Mouse (Mus musculus): ENCODE measurements at regions not wholly inside any gene's neighbourhood (a gene's known extent, or its start where the extent isn't known, plus 50 kb on each side); places are given as distances from the start of the nearest gene placed in this dataset.

DNA sequence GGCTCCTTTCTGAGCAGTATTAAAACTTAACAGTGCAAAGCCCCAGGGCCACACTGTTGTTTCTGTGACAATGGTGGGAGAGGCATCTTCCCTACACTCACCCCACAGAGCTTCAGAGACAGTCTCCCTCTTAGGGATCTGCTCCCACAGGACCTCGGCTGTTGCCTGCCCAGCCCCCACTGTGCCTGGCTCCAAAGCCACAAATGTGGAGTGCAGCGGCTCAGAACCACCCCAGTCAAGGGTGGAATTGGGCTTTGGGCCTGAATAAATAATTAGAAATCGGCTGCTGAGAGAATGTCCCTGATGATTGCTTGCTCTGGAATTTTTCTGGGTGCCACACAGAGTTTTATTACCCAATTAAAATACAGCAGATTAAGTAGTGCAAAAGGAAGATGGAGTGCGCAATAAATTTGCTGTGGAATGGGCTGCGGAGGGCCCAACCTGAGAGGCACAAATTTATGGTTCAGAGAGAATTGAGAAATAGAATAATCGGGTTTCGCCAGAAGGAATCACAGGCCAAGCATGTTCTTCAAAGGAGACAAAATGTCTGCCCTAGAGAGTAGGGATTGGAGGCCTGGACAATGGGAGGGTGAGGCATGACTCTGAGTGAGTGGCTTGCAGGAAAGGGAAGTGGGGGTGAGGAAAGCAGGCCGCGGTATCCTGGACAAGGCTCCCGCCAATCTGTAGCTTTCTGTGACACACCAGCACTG, 56.4 kb downstream of the Cd24a start:
- no peak for DNase-seq (ENCODE audit: low spot score)

DNA sequence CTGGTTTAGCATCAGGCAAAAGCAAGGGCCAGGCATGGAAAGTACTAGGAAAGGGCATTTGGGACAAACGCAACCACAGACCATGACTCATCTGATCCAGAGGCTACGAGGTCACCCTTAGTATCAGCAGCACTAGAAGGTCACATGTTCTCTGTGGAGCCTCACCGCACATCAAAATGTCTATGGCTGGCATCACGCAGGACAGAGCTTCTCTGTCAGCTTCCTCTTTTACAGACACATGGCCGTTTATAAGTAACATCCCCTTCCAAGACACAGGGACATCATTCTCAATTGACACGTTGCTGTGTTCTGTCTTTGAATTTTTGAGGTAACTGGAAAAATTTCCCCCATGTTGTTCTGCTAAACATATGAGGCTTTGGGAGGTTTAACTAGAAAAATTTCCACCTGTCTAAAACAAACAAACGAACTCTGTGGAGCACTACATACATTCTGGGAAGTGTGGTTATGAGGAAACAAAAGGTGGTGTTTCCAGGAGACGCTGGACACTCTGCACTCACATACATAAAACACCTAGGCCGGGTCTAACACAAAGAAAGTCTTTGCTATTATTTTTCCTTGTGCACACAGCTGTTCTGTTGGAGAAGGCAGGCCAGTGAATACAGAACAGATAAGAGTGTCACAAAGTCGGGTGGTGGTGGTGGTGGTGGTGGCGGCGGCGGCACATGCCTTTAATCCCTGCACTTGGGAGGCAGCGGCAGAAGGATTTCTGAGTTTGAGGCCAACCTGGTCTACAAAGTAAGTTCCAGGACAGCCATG, 63.3 kb downstream of the Cd24a start:
- DNase-seq (ENCODE audit: low spot score): no peak

DNA sequence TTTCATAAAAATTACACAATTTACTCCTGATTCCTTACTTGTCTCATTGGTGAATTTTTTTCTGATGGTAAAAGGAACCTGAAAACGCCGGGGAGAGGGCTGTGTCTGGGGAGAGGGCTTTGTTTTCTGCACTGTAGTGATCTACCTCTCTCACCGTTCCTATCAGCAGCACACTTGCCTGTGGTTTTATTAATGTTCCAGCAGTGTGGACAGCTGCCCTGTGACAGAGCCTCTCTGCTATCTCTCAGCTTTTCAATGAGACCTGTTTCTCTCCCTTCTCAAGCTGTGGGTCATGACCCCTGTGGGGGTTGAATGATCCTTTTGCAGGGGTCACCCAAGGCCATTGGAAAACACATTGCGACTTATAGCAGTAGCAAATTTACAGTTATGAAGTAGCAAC, 68.2 kb downstream of the Cd24a start:
- no peak for DNase-seq (ENCODE audit: low spot score)

DNA sequence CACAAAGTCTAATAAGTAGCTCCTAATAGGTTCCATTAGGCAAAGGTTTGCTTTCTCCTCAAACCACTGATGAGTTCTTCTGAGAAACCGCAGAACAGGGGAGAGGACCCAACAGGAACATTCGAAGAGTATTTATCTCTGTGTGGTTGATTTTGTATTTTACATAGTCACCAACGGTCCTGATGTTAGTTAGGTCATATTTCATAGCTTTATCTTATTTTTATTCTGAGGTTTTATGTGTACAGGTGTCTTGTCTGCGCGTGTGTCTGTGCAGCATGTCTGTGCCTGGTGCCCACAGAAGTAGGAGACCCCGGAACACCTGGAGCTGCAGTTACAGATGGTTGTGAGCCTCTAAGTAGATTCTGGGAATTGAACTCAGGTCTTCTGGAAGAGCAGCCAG, 68.9 kb downstream of the Cd24a start:
- DNase-seq (ENCODE audit: low spot score): no peak

DNA sequence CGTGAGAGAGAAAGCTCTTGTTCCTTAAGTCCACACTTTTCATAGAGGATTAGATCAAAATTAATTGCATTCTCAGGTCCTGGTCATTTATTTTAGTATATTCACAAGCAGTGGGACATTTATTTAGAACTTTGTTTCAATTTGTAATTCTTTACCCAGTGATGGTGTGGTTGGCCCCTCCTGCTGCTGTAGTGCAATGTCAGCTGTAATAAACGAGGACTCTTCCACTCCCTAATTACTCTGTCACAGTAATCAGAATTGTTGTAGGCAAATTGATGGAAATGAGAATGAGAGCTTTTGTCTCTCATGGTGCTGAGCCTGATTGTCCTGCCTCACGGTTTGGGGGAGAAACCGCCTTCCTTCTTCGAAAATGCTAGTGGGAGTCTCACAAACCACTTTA, 70.1 kb downstream of the Cd24a start:
- no peak for DNase-seq (ENCODE audit: low spot score)

DNA sequence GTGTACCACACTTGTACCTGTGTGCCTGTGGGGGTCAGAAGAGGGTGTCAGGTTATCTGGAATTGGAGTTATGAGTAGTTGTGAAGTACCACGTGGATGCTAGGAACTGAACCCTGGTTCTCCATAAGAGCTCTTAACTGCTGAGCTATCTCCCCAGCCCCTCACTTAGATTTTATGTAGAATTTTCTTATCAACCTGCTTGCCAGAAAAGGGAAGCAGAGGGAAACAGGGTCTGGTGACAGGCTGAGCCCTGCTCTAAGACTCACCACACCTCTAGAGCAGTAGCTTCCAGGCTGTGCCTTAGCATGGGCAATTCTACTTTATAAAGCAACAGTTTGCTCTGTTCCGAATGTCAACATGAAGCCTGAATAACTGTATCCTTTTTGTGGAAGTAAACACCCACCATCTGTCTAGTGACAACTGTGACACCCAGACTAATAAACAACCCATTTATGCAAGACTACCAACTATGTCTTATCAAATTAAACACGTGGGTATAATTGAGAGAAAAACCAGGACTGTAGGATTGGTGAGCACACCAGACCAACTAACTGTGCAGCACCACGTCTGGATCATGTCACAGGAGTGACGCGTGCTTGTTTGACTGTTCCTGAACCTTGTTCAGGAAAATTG, 70.8 kb downstream of the Cd24a start:
- DNase-seq (ENCODE audit: low spot score): no peak

DNA sequence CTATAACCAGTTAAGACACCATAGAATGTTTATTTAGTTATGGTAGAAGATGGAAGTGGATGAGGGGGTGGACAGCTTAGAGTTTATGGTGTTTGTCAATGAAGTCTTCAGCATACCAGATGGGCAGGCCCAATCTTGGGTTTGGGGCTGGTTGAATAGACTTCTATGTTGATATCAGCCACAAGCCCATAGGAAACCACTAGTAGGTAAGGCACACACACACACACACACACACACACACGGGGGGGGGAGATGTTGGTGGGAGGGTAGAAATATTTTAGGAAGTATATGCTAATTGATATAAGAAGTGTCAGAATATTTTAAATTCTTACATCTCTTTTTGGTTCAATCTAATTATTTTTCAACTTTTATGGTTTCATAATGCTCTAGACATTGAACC, 72.4 kb downstream of the Cd24a start:
- DNase-seq (ENCODE audit: low spot score): no peak

DNA sequence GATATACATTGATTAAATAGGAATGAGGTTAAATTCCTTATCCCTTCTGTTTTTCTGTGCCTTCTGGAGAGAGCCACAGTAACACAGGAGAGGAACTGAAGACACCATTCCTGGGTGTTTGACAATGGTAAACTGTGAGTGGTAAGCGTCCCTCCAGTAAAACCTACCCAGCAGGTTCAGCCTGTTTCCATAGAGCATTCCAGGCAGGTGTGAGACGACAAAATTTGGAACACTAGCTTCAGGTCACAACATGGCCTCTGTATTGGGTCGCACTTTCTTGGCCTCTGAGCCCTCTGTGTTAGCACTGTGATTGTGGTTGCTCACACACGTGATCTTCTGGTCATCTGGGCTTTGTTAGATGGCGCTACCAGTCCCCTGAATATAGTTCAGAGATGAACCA, 73.4 kb downstream of the Cd24a start:
- no peak for DNase-seq (ENCODE audit: low spot score)

DNA sequence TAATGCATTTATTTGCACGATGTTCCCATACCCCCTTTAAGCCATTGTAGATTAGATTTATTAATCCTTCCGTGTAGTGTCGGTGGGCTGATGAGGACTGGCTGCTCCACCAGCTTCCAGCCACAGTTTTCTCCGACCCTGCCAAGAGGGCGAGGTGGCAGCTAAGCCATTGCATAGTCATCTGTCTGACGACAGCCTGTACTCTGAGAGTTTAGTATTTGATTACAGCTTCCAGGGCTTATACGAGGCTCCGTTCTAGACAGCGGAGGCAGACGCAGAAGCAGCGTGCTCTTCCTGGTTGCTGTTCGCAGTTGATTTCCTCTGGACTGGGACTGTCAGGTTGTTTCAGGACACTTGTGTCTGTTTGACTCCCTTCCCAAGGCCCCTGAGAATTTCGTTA, 73.8 kb downstream of the Cd24a start:
- DNase-seq (ENCODE audit: low spot score): no peak

DNA sequence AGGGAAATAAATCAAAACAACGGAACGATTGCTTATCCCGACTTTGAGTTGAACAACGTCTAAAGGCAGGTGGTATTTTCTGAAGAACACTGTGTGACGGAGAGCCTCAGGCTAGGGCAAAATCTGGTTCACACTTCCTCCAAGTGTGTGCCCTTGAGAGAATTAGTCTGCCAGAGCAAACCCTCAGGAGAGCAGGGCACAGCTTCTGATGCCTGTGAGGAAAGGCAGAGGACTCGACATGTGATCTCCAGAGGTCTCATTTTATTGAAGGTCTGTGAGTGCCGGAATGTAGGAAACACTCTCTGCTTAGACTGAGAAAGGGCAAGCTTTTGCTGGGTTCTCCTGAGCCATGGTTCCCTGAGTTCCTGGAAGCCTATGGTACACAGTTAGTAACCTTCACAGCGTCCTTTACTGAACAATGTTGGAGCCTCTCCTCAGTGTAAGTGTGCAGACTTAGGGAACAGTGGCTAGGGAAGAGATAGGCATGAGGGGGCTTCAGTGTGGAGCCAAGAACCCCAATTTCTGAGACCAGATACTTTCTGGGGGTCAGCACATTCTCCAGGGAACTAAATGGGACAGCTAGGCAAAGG, 77.1 kb downstream of the Cd24a start:
- DNase-seq (ENCODE audit: low spot score): no peak

DNA sequence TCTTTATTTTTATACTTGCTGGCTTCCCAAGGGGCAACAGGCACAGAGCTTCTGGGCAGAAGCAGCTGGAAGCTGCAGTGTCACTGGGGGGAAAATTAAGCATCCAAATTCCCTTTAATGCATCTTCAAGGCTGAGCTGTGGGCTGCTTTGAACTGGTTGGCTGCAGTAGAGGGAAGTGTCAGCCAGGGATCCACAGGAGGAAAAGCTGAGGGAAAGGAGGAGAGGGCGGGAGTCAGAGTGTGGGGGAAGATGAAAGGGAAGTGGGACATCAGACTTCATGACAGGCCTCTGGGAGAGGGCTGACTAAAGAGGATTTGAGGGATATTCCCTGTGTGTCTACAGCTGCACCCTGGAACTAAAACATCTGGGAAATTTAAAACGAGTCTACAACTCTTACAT, 77.6 kb downstream of the Cd24a start:
- DNase-seq (ENCODE audit: low spot score): peak; percentile 32

DNA sequence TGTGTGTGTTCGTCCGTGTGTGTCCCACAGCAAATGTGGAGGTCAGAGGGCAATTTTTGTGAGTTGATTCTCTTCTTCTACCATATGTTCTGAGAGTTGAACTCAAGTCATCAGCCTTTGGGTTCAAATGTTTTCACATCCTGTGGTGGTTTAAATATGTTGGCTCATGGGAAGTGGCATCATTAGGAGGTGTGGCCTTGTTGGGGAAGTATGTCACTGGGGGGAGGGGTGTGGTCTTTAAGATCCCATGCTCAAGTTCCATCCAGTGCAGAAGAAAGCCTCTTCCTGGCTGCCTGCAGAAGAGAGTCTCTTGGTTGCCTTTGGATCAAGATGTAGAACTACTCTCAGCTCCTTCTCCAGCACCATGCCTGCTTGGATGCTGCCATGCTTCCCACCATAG, 78.1 kb downstream of the Cd24a start:
- no peak for DNase-seq (ENCODE audit: low spot score)

DNA sequence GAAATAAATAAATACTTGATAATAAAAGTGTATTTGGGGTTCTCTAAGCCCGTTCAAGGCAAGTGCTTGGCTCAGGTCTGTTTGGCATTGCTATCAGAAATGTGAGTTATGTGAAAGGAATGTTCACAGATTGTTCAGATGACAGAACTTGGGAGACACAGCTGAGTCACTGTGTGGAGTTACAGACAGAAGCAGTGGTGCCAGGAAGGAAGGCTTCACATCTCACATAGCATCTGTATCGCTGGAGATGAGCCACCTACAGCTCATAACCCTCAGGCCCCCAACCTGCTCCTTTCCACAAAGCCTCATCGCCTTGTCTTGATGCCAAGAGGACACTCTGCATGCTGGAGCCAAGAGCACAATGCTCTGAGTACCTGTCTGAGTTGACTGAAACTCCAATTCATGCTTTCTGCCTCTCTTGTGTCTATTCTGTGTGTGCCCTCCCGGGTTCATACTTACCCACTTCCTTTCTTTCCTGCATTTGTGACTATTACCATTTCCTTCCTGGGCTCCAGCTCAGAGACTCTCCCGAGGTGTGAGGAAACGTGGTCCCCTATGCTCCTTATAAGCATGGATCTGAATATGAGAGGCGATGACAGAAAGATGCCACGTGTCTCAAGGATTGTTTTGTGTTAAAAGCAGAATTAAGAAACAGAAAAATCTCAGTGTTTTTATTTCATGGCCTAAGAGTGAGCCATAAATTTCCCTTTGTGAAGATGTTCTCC, 79.6 kb downstream of the Cd24a start:
- DNase-seq (ENCODE audit: low spot score): no peak

DNA sequence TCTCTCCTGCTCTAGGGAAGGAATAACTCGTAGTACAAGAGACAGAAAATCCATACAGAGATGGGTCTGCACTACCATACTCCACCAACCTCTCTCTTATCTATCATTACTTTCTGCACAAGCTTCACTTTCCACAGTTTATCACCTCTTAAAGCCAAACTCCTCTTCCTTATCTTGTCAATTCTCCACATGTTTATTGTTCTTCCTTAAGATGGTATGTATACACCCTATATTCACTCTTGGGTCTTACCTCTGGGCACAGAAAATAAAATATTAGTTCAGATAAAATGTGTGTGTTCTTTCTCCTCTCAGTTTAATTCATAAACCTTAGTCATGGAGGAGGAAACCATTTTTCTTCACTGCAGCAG, 80.1 kb downstream of the Cd24a start:
- no peak for DNase-seq (ENCODE audit: low spot score)

DNA sequence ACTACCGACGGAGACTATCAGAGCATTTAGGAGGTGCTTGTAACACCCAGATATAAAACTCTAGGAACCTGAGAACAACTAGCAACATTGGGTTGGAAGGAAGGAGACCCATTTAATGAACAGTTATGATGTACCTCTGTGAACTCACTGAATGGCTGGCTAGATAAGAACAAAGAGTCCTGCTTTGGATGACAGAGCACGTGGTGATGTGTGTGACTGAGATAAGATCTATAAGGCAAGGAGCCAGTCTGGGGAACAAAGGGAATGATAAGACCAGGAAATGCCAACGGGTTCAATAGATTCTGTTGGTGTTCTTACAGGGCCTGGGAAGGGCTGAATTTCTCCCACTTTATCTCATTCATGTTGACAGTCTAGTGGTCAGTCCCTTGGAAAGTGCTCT, 86.8 kb downstream of the Cd24a start:
- DNase-seq (ENCODE audit: low spot score): no peak

DNA sequence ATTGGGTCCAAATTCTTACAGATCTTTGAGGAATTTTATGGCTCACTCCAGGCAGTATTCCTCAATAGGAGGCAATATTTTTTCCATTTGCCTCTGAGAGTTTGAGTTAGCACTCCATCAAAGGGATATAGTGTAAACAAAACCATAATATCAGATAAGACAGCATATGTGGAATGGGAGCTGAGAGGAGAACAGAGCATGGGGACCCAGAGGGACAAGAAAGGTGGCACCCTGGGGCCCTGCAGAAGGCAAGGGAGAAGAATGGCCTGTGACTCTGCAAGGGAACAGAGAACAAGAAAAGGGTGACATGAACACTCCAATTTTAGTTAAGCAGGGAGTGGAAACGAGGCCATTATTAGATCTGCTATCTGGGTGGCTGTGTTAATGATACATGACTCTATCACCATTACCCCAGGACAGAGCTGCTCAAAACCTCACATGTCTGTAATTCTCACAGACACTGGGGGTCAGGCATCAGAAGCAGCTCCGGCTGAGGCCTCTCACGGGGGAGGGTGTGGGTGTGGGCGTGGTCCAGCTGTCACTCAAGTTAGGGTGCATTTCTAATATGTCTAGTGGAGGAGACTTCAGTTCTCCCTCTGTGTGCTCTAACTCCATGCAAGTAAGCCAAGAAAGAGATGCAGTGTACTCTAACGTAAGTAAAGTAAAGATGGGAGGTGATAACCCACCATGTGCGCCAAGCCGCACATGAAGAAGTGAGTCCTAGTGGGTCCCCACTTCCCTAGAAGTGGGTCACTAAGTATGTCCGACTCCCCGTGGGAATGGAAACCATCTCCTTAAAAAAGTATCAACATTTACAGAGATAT, 88.4 kb downstream of the Cd24a start:
- DNase-seq (ENCODE audit: low spot score): no peak

DNA sequence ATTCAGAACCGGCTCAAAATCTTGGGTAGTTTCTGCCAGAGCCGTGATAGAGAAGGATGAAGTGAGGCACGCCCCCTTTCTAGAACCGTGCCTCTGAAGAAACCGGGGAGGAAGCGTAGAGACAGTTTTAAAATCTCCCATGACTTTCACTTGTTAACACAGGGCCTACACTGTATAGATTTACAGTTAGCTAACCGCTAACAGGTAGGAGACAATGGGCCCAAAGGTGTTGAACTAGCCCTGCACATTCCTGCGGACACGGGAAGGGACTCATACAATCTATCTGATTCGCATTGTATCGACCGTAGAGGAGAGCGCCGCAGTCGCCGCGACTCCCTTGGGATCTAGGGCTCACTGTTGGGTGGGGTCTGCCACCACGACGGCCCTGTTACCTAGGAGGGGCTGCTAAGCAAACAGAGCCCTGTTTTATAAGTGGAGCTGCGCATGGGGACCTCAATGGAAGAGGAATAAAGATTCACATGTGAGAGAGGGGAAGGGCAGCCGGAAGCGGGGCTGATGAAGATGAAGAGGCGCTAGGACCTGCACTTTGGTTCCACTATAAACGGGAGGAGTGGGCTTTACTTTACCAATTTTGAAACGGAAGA, 89.1 kb downstream of the Cd24a start:
- DNase-seq (ENCODE audit: low spot score): no peak

DNA sequence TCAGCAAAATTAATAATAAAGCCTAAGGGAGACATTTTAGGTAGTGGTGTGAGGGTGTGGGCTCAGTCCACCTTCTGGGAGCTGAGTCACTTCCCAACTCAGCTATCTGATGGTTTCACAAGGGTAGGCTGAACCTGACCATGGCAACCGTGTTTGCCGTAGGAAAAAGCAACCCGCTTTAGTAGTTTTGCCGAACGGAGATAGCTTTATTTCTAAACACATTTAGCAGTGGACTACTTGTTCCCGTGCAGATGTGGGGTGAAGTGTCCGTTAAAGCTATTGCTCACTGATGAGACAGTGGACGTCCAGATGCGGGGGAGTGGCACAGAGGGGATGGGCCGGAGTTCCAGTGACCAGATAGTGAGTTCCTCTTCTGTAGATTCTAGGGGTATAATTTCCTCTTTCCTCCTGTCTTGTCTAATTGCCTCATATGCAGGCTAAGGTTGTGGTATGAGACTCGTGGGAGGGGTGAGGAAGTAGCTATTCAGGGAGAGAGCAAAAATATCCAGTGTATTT, 89.7 kb downstream of the Cd24a start:
- no peak for DNase-seq (ENCODE audit: low spot score)

DNA sequence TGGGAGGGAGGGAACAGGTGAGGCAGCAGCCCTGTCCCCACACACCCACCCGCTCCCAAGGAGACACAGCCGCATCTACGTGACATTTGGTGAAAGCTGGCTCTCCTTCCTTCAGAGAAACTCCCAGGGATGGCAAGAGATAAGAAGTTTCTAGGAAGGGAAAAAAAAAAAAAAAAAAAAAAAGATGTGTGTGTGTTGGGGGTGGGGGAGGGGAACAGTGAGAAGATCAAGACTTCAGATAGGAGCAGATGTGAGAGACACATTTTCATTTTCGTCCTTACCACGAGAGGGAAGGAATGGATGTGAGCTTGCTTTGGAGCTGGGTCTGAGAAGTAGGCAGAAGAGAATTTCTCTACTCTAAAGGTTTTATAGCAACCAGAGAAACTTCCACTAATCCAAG, 91.4 kb downstream of the Cd24a start:
- no peak for DNase-seq (ENCODE audit: low spot score)

DNA sequence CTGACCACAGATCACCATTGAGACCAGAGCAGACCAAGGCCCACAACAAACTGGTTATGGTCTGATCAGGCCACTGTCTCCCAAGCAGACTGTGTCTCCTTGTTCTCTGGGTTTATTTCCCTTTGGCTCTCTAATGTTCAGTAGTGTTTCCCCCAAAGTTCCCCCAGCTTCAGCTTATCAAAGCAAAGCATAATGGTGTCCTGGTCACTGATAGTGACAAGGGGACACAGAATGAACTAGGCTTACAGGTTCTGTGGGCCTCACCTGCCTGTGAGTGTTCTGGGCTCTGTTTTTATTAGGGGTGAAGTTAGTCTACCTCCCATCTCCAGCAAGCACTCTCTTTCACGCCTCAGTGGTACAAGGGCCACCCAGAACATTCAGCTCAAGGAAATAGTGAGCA, 92.7 kb downstream of the Cd24a start:
- no peak for DNase-seq (ENCODE audit: low spot score)

DNA sequence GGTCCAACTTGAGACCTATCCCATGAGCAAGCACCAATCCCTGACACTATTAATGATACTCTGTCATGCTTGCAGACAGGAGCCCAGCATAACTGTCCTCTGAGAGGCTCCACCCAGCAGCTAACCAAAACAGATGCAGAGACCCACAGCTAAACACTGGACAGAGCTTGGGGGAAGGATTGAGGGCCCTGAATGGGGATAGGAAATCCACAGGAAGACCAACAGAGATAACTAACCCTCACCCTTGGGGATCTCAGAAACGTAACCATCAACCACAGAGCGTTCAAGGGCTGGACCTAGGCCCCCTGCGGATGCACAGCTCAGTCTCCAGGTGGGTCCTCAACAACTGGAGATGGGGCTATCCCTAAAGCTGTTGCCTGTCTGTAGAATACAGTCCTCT, 93.7 kb downstream of the Cd24a start:
- DNase-seq (ENCODE audit: low spot score): no peak

All from embryo, embryonic 10.5 days (tissue).